Mouse (Mus musculus) neural tube, embryonic 12.5 days (tissue): ENCODE data around the gene Pidd1. TPM values are rescaled to one million over a fixed set of nuclear protein-coding genes. Genes with fewer than 3 reads are reported as not detected.

ENCODE experiments used
- ATAC-seq: fragments of 200-750 bp; cut with Nextera tagmentation; 2 replicates; pipeline ENCODE4 v1.8.0; 2017; ENCODE audit warnings: low read depth, mild to moderate bottlenecking, moderate TSS enrichment, moderate library complexity; ENCODE audit not compliant: low FRiP score
- H3K27ac ChIP-seq: fragments of 300-500 bp; sonication (generic); 2 replicates; pipeline ENCODE4 v1.5.1; 2016
- H3K27me3 ChIP-seq: fragments of 300-500 bp; sonication (generic); replicated peaks from 2 replicates; pipeline ENCODE4 v1.6.1; 2016; ENCODE audit warnings: mild to moderate bottlenecking
- H3K36me3 ChIP-seq: fragments of 300-500 bp; sonication (generic); 2 replicates; pipeline ENCODE4 v1.6.1; 2016; ENCODE audit warnings: mild to moderate bottlenecking
- H3K4me1 ChIP-seq: fragments of 300-500 bp; sonication (generic); 2 replicates; pipeline ENCODE4 v1.6.1; 2016
- H3K4me2 ChIP-seq: fragments of 300-500 bp; sonication (generic); replicated peaks from 2 replicates; pipeline ENCODE4 v1.6.1; 2016; ENCODE audit warnings: mild to moderate bottlenecking
- H3K4me3 ChIP-seq: fragments of 300-500 bp; sonication (generic); 2 replicates; pipeline ENCODE4 v1.5.1; 2016
- H3K9ac ChIP-seq: fragments of 300-500 bp; sonication (generic); 2 replicates; pipeline ENCODE4 v1.6.1; 2016; ENCODE audit warnings: mild to moderate bottlenecking
- H3K9me3 ChIP-seq: fragments of 300-500 bp; sonication (generic); 2 replicates; pipeline ENCODE4 v1.6.1; 2016; ENCODE audit warnings: mild to moderate bottlenecking
- WGBS: fragments of 180-500 bp; shearing (Covaris S2); methylation state at CpG from one replicate; pipeline ENCODE4 v1.1.7; 2016; 5-methylcytosine and 5-hydroxymethylcytosine counted together
- polyA plus RNA-seq: library from polyadenylated mRNA; unstranded; fragments of >200 nt; fragmentation: Nextera tagmentation; extraction: Ambion mirVana; gene quantifications from 2 replicates; pipeline ENCODE4 v1.2.1, GENCODE M21; 2016

The Pidd1 gene
- polyA plus RNA-seq, 1 experiment from 2014 or later: 9.8 TPM

DNA sequence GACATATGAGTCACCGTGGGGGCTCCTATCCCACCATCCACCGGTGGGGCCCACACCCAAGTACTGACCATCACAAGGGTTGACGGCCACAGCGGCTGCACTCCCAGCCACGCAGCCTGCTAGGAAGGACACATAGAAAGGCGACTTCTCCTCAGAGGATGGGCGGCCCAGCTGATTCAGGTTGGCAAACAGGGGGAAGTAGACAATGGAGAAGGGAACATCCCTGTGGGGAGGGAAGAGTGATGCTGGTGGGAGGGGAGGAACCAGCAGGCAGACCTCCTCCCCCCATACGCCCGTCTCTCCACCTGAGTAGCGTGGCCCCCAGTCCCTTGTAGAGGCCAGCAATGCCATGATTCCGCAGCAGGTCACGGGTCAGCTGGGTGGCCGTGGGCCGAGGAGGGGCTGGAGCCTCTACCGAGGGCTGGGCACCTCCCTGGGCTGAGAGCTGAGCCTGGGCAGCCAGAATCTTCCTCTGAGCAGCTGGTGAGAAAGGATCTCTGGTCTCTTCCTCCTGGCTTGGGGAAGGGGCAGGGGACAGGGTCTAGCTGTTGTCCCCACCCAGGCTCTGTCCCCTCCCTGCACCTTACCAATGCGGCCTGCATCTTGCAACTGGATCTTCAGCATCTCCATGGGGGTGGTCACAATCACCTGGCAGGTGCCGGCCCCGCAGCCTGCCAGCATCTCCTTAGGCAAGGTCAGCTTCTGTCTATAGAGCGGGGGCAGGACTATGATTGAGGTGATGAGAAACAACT, 12.2 kb downstream of the Pidd1 start:
- peaks cover 42% of the 10 kb centered on the region for H3K36me3 ChIP-seq
- 93% methylated on average over 19 of the region's 19 CpGs for WGBS
- H3K4me2 ChIP-seq: no peak overlapping the region
- no peaks in the 10 kb centered on the region for H3K27me3 ChIP-seq
- ATAC-seq: no peak
- 0 out of 2 replicates have a peak overlapping the region, but pooled peaks have one; percentile 9 for H3K9ac ChIP-seq
- H3K4me1 ChIP-seq: peaks cover 57% of the 10 kb centered on the region
- no peak overlapping the region for H3K27ac ChIP-seq
- H3K4me3 ChIP-seq: no peak overlapping the region
- H3K9me3 ChIP-seq: no peaks in the 10 kb centered on the region

DNA sequence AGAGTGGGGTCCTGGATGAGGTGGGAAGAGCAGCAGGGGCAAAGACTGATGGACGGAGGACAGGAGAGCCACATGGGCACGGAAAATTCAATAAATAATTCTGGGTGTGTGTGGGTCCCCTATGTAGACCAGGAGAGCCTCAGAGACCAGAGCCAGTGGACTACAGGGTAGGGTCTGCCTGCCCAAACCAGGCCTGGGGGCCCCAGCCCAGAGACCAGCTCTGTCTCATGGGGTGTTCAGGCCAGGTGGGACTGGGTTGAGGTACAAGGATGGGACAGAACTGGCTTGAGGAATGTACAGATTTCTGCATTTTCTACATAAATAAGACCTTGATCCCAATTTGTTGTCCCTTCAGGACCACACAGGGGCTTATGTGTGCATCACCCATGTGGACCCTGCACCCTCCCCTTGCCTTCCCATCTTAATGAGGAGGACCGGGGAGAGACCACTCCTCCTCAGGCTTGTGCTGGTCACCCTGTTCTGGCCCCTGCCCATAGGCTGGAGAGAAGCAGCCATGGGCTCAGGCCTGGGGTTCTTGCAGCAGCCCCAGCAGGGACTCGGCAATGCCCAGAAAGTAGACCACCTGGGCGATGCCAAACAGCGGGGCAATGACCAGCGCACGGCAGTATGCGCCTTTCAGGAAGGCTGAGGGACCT, 13.1 kb downstream of the Pidd1 start:
- Histone ChIP-seq H3K27me3 (no peaks in the 10 kb centered on the region; the same call in 1 of the 2 replicates), H3K4me2 (no peak overlapping the region), H3K9ac (no peak overlapping the region), H3K36me3 (peaks cover 42% of the 10 kb centered on the region), H3K4me3 (no peak overlapping the region), H3K4me1 (peaks cover 48% of the 10 kb centered on the region), H3K9me3 (no peaks in the 10 kb centered on the region), H3K27ac (no peak overlapping the region)
- ATAC-seq: no peak
- WGBS: 95% methylated on average over 9 of the region's 9 CpGs

DNA sequence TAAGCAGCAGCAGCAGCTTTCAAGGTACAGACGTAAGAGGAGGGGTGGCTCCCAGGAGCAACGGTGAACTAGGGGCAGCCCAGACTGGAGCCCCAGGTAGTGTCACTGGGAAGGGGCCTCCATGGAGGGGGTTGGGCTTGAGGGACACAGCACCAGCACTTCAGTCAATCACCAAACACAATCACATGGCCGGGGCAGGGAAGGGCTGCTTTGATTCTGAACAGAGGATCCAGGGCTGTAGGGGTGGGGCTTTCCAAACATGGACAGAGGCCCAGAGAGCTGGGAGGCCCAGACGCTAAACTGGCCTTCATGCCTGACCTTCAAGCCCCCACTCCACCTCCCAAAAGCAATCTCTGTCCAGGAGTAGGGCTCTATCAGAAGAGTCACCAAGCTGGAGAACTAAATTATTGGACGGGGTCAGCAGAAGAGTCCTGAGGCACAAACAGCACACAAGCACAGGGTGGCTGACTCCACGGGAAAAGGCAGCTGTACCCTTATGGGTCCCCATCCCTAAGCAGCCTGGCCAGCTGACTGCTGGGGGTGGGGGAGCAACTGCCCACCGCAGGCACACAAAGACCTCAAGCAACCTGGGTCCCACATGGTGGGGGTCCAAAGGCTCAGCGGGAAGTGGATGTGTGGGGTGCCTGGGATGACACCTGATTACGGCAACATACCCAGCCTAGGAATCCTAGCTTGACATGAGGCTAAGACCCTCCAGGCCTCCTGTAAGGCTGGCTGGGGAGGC, 13.8 kb downstream of the Pidd1 start:
- no peak overlapping the region for H3K4me3 ChIP-seq
- no peaks in the 10 kb centered on the region for H3K9me3 ChIP-seq
- peaks cover 42% of the 10 kb centered on the region for H3K36me3 ChIP-seq
- H3K27ac ChIP-seq: peak overlapping the region; percentile 26; the same call in 1 of the 2 replicates
- H3K9ac ChIP-seq: 0 out of 2 replicates have a peak overlapping the region, but pooled peaks have one; percentile 17
- peak overlapping the region; percentile 66 for H3K4me2 ChIP-seq
- peaks cover 41% of the 10 kb centered on the region for H3K4me1 ChIP-seq
- 62% methylated on average over 9 of the region's 9 CpGs for WGBS
- no peak for ATAC-seq
- H3K27me3 ChIP-seq: no peaks in the 10 kb centered on the region; the same call in 1 of the 2 replicates

DNA sequence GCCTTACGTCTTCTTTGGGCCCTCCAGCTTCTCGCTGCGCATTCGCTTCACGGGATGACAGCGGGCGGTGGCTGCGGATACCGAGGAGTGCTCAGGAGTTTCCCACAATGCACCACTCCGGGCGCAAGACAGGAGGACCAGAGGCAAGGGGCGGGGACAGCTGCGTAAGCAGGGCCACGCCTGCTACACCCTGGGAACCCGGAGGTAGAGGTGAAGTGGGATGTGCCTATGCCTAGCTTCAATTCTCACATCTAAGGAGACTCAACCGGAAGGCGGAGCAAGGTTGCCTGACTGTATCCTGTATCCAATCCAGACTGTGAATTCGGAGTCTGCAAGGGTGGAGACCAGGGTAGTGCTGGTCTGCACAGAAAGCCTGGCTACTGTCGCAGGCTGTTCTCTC, 14.5 kb downstream of the Pidd1 start, which contains the start of gene Cend1:
Gene Cend1, minus strand, starts transcription at position 182 of the 400 bp plus-strand sequence.
- Histone ChIP-seq H3K9me3 (no peaks in the 10 kb centered on the region), H3K36me3 (peaks cover 42% of the 10 kb centered on the region), H3K27me3 (no peaks in the 10 kb centered on the region; the same call in 1 of the 2 replicates), H3K4me3 (peak within 1 kb of the TSS; percentile 43), H3K4me1 (peaks cover 34% of the 10 kb centered on the region), H3K9ac (peak within 1 kb of the TSS; percentile 64), H3K4me2 (peak within 1 kb of the TSS; percentile 66), H3K27ac (peak within 1 kb of the TSS; percentile 26; the same call in 1 of the 2 replicates)
- WGBS: 4% methylated on average over 19 of the region's 19 CpGs
- peak; percentile 70 for ATAC-seq

DNA sequence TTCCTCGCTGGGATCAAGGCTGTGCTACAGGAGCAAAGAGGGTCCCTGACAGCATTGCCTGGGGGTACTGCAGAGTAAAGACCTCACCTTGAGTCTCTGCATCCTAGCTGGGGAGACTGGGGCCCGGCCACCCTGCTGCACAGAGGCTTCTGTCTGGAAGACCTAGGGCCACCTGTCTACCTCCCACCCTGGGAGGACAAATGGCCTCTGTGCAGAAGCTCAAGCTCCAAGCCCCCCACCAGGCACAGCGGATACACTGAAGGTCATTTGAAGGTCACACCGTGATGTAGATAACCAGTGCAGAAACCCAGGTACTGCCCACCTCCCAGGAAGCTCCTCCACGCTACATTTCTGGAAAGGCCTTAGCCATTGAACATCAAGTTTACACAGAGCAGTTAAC, 15.1 kb downstream of the Pidd1 start:
- H3K9ac ChIP-seq: peak overlapping the region; percentile 64
- no peak overlapping the region for H3K27ac ChIP-seq
- 55% methylated on average over 5 of the region's 5 CpGs for WGBS

DNA sequence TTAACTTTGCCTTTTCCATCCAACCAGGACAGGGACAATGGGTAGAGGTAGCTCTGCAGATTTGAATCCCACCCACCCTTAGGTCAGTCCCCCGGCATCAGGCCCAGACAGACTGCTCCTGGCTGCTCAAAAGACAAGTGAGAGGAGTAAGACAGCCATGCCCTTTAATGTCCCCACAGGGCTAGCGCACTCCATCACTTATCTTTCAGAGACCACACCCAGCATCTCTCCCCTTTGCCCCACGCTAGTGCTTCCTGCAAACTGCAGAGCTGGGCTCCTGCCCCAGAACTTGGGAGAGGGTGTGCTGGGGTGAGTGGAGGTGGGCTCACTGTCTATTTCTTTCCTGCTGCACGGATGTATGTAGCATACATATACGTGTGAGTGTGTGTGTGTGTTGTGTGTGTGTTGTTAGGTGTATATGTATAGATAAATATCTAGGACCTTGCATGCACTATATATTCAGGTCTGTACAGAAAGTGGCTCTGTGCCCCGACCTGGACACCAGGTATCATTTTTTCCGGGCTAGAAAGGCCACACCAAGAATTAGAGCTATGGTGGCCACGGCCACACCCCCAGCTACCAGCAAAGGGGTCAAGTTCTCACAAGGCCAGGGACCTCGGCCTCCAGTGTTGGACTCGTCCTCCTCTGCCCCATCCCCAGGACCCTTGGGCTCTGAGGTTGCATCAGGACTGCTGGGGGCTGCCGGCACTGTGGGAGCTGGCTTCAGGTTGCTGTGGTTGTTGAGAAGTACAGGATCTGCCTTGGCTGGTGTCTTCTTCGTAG, 16.7 kb downstream of the Pidd1 start:
- 82% methylated on average over 12 of the region's 12 CpGs for WGBS
- Histone ChIP-seq H3K9ac (no peak overlapping the region), H3K36me3 (peaks cover 27% of the 10 kb centered on the region), H3K9me3 (no peaks in the 10 kb centered on the region), H3K27me3 (no peaks in the 10 kb centered on the region; the same call in 1 of the 2 replicates), H3K4me3 (no peak overlapping the region), H3K4me2 (no peak overlapping the region), H3K4me1 (peaks cover 22% of the 10 kb centered on the region), H3K27ac (no peak overlapping the region)
- no peak for ATAC-seq

More for the DNA sequence above, 15.1 kb downstream of the Pidd1 start:
- Histone ChIP-seq H3K27me3 (no peaks in the 10 kb centered on the region; the same call in 1 of the 2 replicates), H3K4me1 (peaks cover 28% of the 10 kb centered on the region), H3K9me3 (no peaks in the 10 kb centered on the region), H3K36me3 (peaks cover 40% of the 10 kb centered on the region), H3K4me3 (peak overlapping the region; percentile 43), H3K4me2 (peak overlapping the region; percentile 66)
- ATAC-seq: no peak

DNA sequence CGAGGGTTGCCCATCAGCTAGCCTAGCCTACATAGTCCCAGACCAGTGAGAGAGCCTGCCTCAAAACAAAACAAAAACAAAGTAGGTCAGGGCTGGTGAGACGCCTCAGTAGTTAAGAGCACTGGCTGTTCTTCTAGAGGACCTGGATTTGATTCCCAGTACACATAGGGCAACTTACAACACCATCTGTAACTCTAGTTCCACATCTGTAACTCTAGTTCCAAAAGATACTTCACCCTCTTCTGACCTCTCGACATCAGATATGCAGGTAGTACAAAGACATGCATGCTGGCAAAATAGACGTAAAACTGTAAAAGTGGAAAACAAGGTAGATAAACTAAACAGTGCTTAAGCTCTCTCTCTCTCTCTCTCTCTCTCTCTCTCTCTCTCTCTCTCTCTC, 20.0 kb downstream of the Pidd1 start:
- H3K27ac ChIP-seq: no peak overlapping the region
- H3K27me3 ChIP-seq: no peaks in the 10 kb centered on the region; the same call in 1 of the 2 replicates
- no peak overlapping the region for H3K4me3 ChIP-seq
- peaks cover 6% of the 10 kb centered on the region for H3K4me1 ChIP-seq
- peaks cover 6% of the 10 kb centered on the region for H3K36me3 ChIP-seq
- 79% methylated on average over 4 of the region's 4 CpGs for WGBS
- no peak for ATAC-seq
- H3K9ac ChIP-seq: no peak overlapping the region
- no peak overlapping the region for H3K4me2 ChIP-seq
- H3K9me3 ChIP-seq: no peaks in the 10 kb centered on the region

DNA sequence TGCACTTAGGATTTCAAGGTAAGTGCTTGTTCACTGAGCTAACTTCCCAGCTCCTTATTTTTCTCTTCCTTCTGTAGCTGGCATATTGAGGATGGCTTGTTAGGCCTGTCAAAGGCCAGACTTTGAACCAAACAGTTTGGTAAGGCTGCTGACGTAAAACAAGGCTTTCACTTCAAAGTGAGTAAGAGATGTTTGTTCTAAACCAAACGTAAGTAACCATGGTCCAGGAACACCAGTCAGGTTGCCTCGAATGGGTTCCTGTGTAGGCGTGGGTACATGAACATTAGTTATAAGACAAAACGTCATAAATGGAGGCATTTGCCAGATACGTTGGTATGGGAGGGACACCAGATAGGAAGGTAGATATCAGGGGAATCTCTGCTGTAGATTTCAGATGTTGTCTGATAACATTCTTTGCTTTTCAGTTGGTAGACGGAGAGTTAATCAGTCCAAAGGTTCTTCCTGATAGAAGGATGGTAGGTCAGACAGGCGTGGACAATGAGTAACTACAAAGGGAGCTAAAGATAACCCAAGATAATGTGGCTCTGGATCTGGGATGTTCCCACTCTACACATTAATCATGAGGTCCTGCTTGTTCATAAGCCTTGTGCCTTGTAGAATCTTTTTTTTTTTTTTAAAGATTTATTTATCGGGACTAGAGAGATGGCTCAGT, 23.7 kb downstream of the Pidd1 start:
- Histone ChIP-seq H3K9me3 (no peaks in the 10 kb centered on the region), H3K27me3 (no peaks in the 10 kb centered on the region), H3K36me3 (no peaks in the 10 kb centered on the region), H3K9ac (no peak overlapping the region), H3K27ac (no peak overlapping the region), H3K4me3 (no peak overlapping the region), H3K4me1 (no peaks in the 10 kb centered on the region), H3K4me2 (no peak overlapping the region)
- no peak for ATAC-seq
- 81% methylated on average over 9 of the region's 9 CpGs for WGBS

DNA sequence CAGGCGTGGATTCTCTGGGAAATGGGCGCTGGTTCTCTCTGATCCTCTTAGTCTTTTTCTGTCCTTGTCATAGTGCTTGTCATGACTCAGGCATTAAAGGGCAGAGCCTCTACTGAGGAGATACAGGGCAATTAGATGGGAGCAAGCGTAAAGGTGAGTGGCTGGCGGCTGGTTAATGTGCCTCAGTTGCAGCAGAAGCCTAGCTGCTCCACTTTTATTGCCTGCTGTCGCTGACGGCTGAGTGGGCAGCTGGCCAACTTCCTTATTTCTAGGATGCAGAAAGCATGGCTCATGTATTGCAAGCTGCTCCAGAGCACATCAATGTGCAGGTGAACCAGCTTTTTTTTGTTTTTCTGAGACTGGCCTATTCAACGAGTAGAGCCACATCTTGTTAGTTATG, 24.9 kb downstream of the Pidd1 start:
- 64% methylated on average over 7 of the region's 7 CpGs for WGBS
- no peak overlapping the region for H3K9ac ChIP-seq
- H3K27ac ChIP-seq: no peak overlapping the region
- no peak overlapping the region for H3K4me2 ChIP-seq
- no peak overlapping the region for H3K4me3 ChIP-seq
- ATAC-seq: no peak
- H3K9me3 ChIP-seq: no peaks in the 10 kb centered on the region
- H3K4me1 ChIP-seq: 0 out of 2 replicates have a peak, but pooled peaks cover 5% of the 10 kb centered on the region
- H3K36me3 ChIP-seq: no peaks in the 10 kb centered on the region
- no peaks in the 10 kb centered on the region for H3K27me3 ChIP-seq

DNA sequence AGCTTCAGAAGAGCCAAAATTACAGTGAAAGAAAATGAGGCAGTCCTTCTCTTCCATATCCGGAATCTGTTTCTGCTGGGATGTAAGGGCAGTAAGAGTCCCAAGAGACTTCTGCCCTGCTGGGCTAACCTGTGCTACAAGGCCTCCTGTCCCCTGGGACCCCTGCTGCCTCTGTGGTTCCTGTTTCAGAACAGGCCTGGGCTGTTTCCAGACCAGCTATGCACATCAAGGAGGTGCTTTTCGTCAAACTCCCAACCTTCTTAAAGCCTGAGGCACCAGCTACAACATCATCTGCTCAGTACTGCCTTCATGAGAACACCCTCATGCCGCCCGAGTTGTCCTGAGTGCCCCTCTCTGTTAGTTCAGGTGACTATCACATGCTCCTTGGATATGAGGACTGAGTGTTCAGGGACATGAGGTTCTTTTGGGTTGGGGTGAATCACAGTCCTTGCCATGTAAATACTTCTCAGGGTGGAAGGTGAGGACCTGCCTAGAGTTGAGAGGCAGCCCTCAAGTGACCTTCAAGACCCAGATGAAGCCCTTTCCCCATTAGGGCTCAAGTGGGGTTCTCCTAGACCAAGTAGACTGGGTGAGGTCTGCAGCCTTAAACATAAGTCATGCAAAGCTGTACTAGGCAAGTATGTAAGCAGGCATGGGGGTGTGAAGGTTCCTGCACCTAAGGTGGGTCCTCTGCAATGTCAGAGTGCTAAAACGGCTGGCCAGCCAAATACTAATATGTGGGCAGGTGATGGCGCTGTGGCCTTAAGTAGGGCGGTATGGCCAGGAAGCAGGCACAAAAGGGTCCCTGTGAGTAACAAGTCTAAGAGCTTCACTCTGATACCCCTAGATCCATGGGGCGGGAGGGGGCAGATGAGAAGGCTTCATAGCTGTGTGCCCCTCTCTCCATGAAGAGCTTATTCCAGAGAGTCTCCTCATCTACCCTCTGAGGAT, 25.8 kb downstream of the Pidd1 start:
- no peak overlapping the region for H3K4me3 ChIP-seq
- WGBS: 71% methylated on average over 8 of the region's 8 CpGs
- no peaks in the 10 kb centered on the region for H3K9me3 ChIP-seq
- H3K36me3 ChIP-seq: no peaks in the 10 kb centered on the region
- no peak overlapping the region for H3K27ac ChIP-seq
- no peak overlapping the region for H3K9ac ChIP-seq
- H3K4me2 ChIP-seq: no peak overlapping the region
- peaks cover 10% of the 10 kb centered on the region for H3K4me1 ChIP-seq
- H3K27me3 ChIP-seq: no peaks in the 10 kb centered on the region
- no peak for ATAC-seq
